Mouse (Mus musculus) layer of hippocampus, postnatal 10 days (tissue): ENCODE results near the gene Gjb5. TPM values are rescaled to one million over a fixed set of nuclear protein-coding genes. Genes with fewer than 3 reads are reported as not detected.

Experiments used
- DNase-seq, 2 experiments: peaks; one replicate each; pipeline ENCODE4 v3.0.0; 2021; ENCODE audit warnings: low spot score in 2 of 2
- total RNA-seq, 2 experiments: library from RNA; stranded (reverse); gene quantifications; 2 replicates each; pipeline ENCODE4 v1.2.3; 2021

The Gjb5 gene
- total RNA-seq, 2 experiments from 2014 or later = not detected

DNA sequence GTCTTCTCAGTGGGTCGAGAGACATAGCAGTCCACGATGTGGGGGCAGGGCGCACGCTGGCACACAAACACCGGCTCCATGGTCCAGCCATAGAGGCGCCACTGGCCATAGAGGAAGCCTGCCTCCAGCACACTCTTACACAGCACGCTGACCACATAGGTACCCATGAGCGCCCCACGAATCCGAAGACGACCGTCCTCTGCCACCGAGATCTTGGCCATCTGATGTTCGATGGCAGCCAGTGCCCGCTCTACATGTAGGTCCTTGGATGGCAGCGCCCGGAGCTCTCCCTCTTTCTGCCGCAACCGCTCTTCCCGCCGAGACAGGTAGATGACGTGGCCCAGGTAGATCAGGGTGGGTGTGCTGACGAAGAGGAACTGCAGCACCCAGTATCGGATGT is 45.6 kb downstream of the Gjb5 start:
- no peak for DNase-seq

DNA sequence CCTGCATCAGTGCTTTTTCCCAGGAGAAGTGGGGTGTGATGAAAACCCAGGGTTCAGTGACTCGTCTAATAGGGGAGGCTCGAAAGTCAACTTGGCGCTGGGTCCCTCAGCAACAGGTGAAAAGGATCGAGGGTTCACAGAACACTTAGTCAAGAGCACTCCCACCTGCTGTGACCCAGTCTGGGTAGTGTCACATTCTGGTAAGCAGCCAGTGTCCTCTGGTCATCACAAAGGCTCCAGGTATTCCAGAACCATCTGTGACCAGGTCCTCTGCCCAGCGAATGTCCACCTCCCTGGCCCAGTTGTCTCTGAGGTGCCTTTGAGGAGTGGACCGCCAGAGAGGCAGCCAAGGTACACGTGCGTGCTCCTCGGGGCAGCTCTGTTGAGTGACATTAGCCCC is 46.4 kb downstream of the Gjb5 start:
- DNase-seq = no peak

DNA sequence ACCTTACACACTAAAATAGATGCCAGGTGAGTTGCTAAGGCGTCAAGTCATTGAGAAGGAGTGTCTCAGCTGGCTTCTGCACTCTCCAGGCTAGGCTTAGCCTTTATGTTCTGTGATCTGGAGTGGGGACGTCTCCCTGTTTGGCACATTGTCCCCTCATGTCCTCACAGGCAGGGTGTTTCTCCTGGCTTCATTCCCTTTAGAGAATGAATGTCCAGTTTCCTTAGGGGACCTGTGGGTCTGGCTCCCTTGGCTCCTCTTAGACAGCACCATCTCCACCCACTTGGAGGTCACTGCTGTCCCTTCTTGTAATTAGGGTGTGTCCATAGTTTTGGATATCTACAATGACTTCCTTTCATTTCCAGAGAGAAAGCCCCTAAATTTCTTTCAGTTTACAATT is 51.1 kb downstream of the Gjb5 start:
- DNase-seq = no peak

Other genes with a start within 250 kb of the Gjb5 start
- gene Tmem35b, start 234.5 kb downstream of the Gjb5 start, total RNA-seq = 1 to 10 TPM; 3.0 to 3.7 TPM
- 100 to 1,000 TPM; 218 to 228 TPM for gene Dlgap3, start 189.0 kb downstream of the Gjb5 start, total RNA-seq
- 10 to 100 TPM; 41.1 to 45.5 TPM for gene Smim12, start 114.4 kb downstream of the Gjb5 start, total RNA-seq
- gene Gja4, start 44.1 kb downstream of the Gjb5 start, total RNA-seq = 10 to 100 TPM; 10.7 to 11.1 TPM
- under 1 TPM; 0.64 to 0.80 TPM for gene Gjb3, start 27.3 kb downstream of the Gjb5 start, total RNA-seq
- gene Gjb4, start 4.1 kb downstream of the Gjb5 start, total RNA-seq = not detected